8 mouse cellular contexts compared by ENCODE assay signal in genomic region chr10:4431746-4432122, GRCm38 (mm10). TPM values are rescaled to one million over a fixed set of nuclear protein-coding genes. Genes with fewer than 3 reads are reported as not detected.
DNase-seq lines count a peak whose midpoint lies in the region; ATAC-seq and TF ChIP-seq lines count a peak whose summit lies in the region.

No protein-coding gene starts in this region.

- no peaks in the 10 kb centered on the region for H3K27me3 ChIP-seq in heart, postnatal 0 days (ENCODE audit: control insufficient read depth, insufficient read depth, low read length)
- H3K27me3 ChIP-seq in G1E (ENCODE audit: insufficient read depth, low read length) = no peaks in the 10 kb centered on the region
- H3K27me3 ChIP-seq in forebrain, embryonic 16.5 days (replicated peaks; ENCODE audit: control insufficient read depth, insufficient read depth, low read length) = no peaks in the 10 kb centered on the region
- no peaks in the 10 kb centered on the region for H3K27me3 ChIP-seq in midbrain, embryonic 10.5 days (ENCODE audit: low read depth, poor library complexity, severe bottlenecking)

- H3K9ac ChIP-seq in heart, postnatal 0 days (replicated peaks; ENCODE audit: low read depth, low read length) = peak overlapping the region; percentile 73
- H3K9ac ChIP-seq in forebrain, embryonic 16.5 days (replicated peaks; ENCODE audit: low read depth, low read length) = peak overlapping the region; percentile 71

- TF ChIP-seq EP300 in heart, postnatal 0 days (IDR thresholded peaks at IDR 0.05; ENCODE audit: low read depth) = no peak

- no peaks in the 10 kb centered on the region for H3K9me3 ChIP-seq in heart, postnatal 0 days (replicated peaks; ENCODE audit: control insufficient read depth, low read length)
- H3K9me3 ChIP-seq in G1E (replicated peaks) = no peaks in the 10 kb centered on the region
- H3K9me3 ChIP-seq in forebrain, embryonic 16.5 days (ENCODE audit: control insufficient read depth, low read length) = no peaks in the 10 kb centered on the region
- no peaks in the 10 kb centered on the region for H3K9me3 ChIP-seq in midbrain, embryonic 10.5 days (replicated peaks)

- peaks cover 21% of the 10 kb centered on the region for H3K4me1 ChIP-seq in heart, postnatal 0 days (ENCODE audit: control insufficient read depth, insufficient read depth)
- H3K4me1 ChIP-seq in G1E (ENCODE audit: insufficient read depth, low read depth, low read length) = peaks cover 49% of the 10 kb centered on the region
- peaks cover 18% of the 10 kb centered on the region for H3K4me1 ChIP-seq in forebrain, embryonic 16.5 days (replicated peaks; ENCODE audit: control insufficient read depth, insufficient read depth, low read length)
- H3K4me1 ChIP-seq in midbrain, embryonic 10.5 days = peaks cover 24% of the 10 kb centered on the region

- H3K4me2 ChIP-seq in heart, postnatal 0 days (ENCODE audit: low read depth, low read length) = peak overlapping the region; percentile 83
- peak overlapping the region; percentile 80 for H3K4me2 ChIP-seq in forebrain, embryonic 16.5 days (ENCODE audit: low read length)

- TF ChIP-seq CTCF in heart, postnatal 0 days (IDR thresholded peaks at IDR 0.05; ENCODE audit: low read depth) = no peak
- TF ChIP-seq CTCF in G1E (IDR thresholded peaks at IDR 0.05; ENCODE audit: low read depth, low read length) = no peak

- WGBS in heart, postnatal 0 days = 8% methylated on average over 5 of the region's 5 CpGs
- 14% methylated on average over 5 of the region's 5 CpGs for WGBS in forebrain, embryonic 16.5 days
- 14% methylated on average over 5 of the region's 5 CpGs for WGBS in midbrain, embryonic 10.5 days

- no peak for DNase-seq in heart, postnatal 0 days (ENCODE audit: low spot score)
- DNase-seq in heart, adult 11 months = no peak
- DNase-seq in G1E (ENCODE audit: low spot score) = no peak
- no peak for DNase-seq in midbrain, embryonic 10.5 days (ENCODE audit: low spot score)
- no peak for DNase-seq in cerebellum, adult 11-12 months
- no peak for DNase-seq in gastrocnemius, postnatal 4 days (ENCODE audit: low spot score in 2 of 2)
- no peak for DNase-seq in right cerebral cortex, postnatal 14 days

- H3K27ac ChIP-seq in heart, postnatal 0 days (ENCODE audit: low read depth) = peak overlapping the region; percentile 73
- peak overlapping the region; percentile 61; the same call in 1 of the 2 replicates for H3K27ac ChIP-seq in forebrain, embryonic 16.5 days (ENCODE audit: low read length)
- H3K27ac ChIP-seq in midbrain, embryonic 10.5 days (replicated peaks) = peak overlapping the region; percentile 89

- H3K4me3 ChIP-seq in heart, postnatal 0 days (ENCODE audit: low read depth, low read length) = peak overlapping the region; percentile 78
- peak overlapping the region; percentile 80 for H3K4me3 ChIP-seq in G1E (ENCODE audit: low read depth, low read length)
- peak overlapping the region; percentile 72 for H3K4me3 ChIP-seq in forebrain, embryonic 16.5 days (replicated peaks; ENCODE audit: low read length)
- H3K4me3 ChIP-seq in midbrain, embryonic 10.5 days = peak overlapping the region; percentile 76

- ATAC-seq in heart, postnatal 0 days (ENCODE audit: insufficient read depth, low read depth) = no peak
- no peak for ATAC-seq in G1E (ENCODE audit: extremely low read depth, insufficient number of reproducible peaks, low FRiP score, poor library complexity, severe bottlenecking)
- ATAC-seq in forebrain, embryonic 16.5 days = peak; percentile 34

- H3K36me3 ChIP-seq in heart, postnatal 0 days (replicated peaks; ENCODE audit: control insufficient read depth, insufficient read depth, low read length) = peaks cover 16% of the 10 kb centered on the region
- peaks cover 61% of the 10 kb centered on the region for H3K36me3 ChIP-seq in G1E (replicated peaks)
- H3K36me3 ChIP-seq in forebrain, embryonic 16.5 days (ENCODE audit: control insufficient read depth, insufficient read depth) = 0 out of 2 replicates have a peak, but pooled peaks cover 2% of the 10 kb centered on the region
- peaks cover 32% of the 10 kb centered on the region for H3K36me3 ChIP-seq in midbrain, embryonic 10.5 days

RNA-seq across cellular contexts. Expression of gene Rmnd1, which starts 0.5 kb away (rescaled TPM):
- 45.5 and 172 TPM in 2 replicates for total RNA-seq in heart, postnatal 0 days (2014; rRNA removed; ENCODE audit: low replicate concordance)
- 76.1 and 82.1 TPM in 2 replicates for polyA plus RNA-seq in heart, postnatal 0 days (2015; fragmentation: Nextera tagmentation; extraction: Ambion mirVana)
- total RNA-seq in G1E (2014; fragmentation: Nextera tagmentation) = 65.5 and 82.9 TPM in 2 replicates
- 43.5 and 49.0 TPM in 2 replicates for total RNA-seq in G1E (2017)
- polyA plus RNA-seq in G1E (2012) = 3.6 and 11.8 TPM in 2 replicates
- polyA plus RNA-seq in forebrain, embryonic 16.5 days (2015; fragmentation: Nextera tagmentation; extraction: Ambion mirVana) = 53.6 and 57.5 TPM in 2 replicates
- 48.9 and 49.4 TPM in 2 replicates for polyA plus RNA-seq in midbrain, embryonic 10.5 days (2016; fragmentation: Nextera tagmentation; extraction: Ambion mirVana)
- total RNA-seq in gastrocnemius, postnatal 4 days (2021) = 10 to 100 TPM; 24.6 to 34.3 TPM

RNA-seq across cellular contexts. Expression of gene Armt1, which starts 0.5 kb away (rescaled TPM):
- total RNA-seq in heart, postnatal 0 days (2014; rRNA removed; ENCODE audit: low replicate concordance) = 10.0 and 14.7 TPM in 2 replicates
- 8.5 and 8.9 TPM in 2 replicates for polyA plus RNA-seq in heart, postnatal 0 days (2015; fragmentation: Nextera tagmentation; extraction: Ambion mirVana)
- total RNA-seq in G1E (2014; fragmentation: Nextera tagmentation) (43.2 and 50.4 TPM in 2 replicates), G1E (2017) (39.2 and 42.8 TPM in 2 replicates)
- polyA plus RNA-seq in G1E (2012) = 4.3 and 13.6 TPM in 2 replicates
- polyA plus RNA-seq in forebrain, embryonic 16.5 days (2015; fragmentation: Nextera tagmentation; extraction: Ambion mirVana) = 12.8 and 14.1 TPM in 2 replicates
- polyA plus RNA-seq in midbrain, embryonic 10.5 days (2016; fragmentation: Nextera tagmentation; extraction: Ambion mirVana) = 29.0 and 32.0 TPM in 2 replicates
- 10 to 100 TPM; 11.1 to 12.5 TPM for total RNA-seq in gastrocnemius, postnatal 4 days (2021)

RNA-seq across cellular contexts. Expression of gene Zbtb2, which starts 43.8 kb away (rescaled TPM):
- total RNA-seq in heart, postnatal 0 days (2014; rRNA removed; ENCODE audit: low replicate concordance) = 16.3 and 19.8 TPM in 2 replicates
- 5.1 and 5.2 TPM in 2 replicates for polyA plus RNA-seq in heart, postnatal 0 days (2015; fragmentation: Nextera tagmentation; extraction: Ambion mirVana)
- 16.7 and 21.5 TPM in 2 replicates for total RNA-seq in G1E (2014; fragmentation: Nextera tagmentation)
- 11.8 and 11.9 TPM in 2 replicates for total RNA-seq in G1E (2017)
- polyA plus RNA-seq in G1E (2012) = 7.3 and 7.5 TPM in 2 replicates
- 17.9 and 19.3 TPM in 2 replicates for polyA plus RNA-seq in forebrain, embryonic 16.5 days (2015; fragmentation: Nextera tagmentation; extraction: Ambion mirVana)
- polyA plus RNA-seq in midbrain, embryonic 10.5 days (2016; fragmentation: Nextera tagmentation; extraction: Ambion mirVana) = 21.3 and 21.7 TPM in 2 replicates
- 1 to 10 TPM; 7.8 to 8.0 TPM for total RNA-seq in gastrocnemius, postnatal 4 days (2021)

RNA-seq across cellular contexts. Expression of gene Ccdc170, which starts 50.6 kb away (rescaled TPM):
- total RNA-seq in heart, postnatal 0 days (2014; rRNA removed; ENCODE audit: low replicate concordance) = 0.46 TPM in 1 of 2 replicates, not detected in the other
- polyA plus RNA-seq in heart, postnatal 0 days (2015; fragmentation: Nextera tagmentation; extraction: Ambion mirVana) = 0.22 TPM in 1 of 2 replicates, not detected in the other
- total RNA-seq in G1E (2014; fragmentation: Nextera tagmentation) = not detected in 2 replicates
- 0.06 TPM in 1 of 2 replicates, not detected in the other for total RNA-seq in G1E (2017)
- polyA plus RNA-seq in G1E (2012) = not detected in 2 replicates
- polyA plus RNA-seq in forebrain, embryonic 16.5 days (2015; fragmentation: Nextera tagmentation; extraction: Ambion mirVana) = 0.14 and 0.27 TPM in 2 replicates
- 0.16 TPM in 1 of 2 replicates, not detected in the other for polyA plus RNA-seq in midbrain, embryonic 10.5 days (2016; fragmentation: Nextera tagmentation; extraction: Ambion mirVana)
- under 1 TPM; 0.34 to 0.39 TPM for total RNA-seq in gastrocnemius, postnatal 4 days (2021)
